Mouse (Mus musculus) thymus, postnatal 4 days (tissue): ENCODE measurements around the gene Tex13a.

ENCODE experiments used
- DNase-seq: peaks from one replicate; pipeline ENCODE4 v3.0.0; 2021

Tex13a gene

DNA sequence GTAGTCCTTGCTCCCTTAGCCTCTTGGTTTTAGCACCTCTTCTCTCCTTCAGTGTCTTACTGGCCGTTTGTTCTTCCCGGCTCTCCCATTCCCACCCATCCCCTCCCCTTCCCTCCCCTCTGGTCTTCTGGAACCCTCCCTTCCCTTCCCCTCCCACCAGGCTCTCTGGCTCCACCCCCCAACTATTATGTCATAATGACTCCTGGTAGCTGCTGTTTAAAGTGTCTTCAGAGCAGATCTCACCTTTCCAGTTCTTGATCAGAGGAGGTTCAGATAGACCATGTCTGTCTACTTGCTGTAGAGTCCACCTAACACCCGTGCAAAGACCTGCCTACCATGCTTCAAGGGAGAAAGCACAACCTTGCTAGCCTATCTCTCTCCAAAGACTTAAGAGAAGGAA lies at the start of gene Tex13a:
Gene Tex13a, minus strand, starts transcription at position 101 of the 400 bp plus-strand sequence.
- DNase-seq = no peak

DNA sequence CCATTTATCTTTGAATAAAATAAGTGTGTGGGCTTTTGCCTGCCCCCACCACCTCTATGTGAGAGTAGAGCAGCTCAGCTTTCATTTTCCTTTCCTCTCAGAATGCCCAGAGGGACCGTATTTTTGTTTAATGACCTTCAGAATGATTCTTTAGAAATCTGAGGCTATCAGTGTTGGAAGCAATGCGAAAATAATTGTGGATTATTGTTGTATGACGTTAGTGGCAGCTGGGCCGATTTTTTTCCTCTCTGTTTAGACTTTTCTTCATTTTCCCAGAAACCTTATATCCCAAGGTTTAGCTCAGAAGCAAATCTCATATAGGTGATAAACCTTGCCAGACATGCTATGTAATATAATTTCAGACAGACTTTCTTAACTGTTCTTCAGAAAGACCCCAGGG lies 25.2 kb upstream of the Tex13a start:
- DNase-seq = no peak

DNA sequence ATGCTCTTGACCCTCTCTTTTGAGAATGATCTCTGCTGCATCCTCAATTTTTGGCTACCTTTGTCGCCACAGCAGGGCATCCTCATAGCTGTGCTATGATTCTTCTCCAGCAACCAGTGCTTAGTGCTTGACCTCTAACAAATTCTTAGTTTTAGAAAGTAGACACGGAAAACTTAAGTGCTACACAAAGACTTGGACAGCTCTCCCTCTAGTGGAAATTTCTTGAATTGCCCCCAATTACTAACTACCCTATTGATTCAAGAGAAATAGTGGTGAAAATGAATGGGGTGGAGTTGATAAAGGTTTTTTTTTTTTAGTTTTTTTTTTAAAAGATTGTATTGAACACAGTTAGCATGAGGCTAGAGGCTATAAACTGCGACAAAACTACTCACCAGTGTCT lies 39.2 kb downstream of the Tex13a start:
- DNase-seq = no peak
